9 mouse cellular contexts compared by ENCODE assay signal in genomic region chr9:40757685-40758270, GRCm38 (mm10). TPM values are rescaled to one million over a fixed set of nuclear protein-coding genes. Genes with fewer than 3 reads are reported as not detected.
DNase-seq lines count a peak whose midpoint lies in the region.
"Had no signal": no experiment of that assay in that cellular context is flagged by ENCODE, and none has a peak within 500 bp of the region (broad histone marks: within the 10 kb centered on the region; RNA-seq: fewer than 3 reads in every experiment).

No protein-coding gene starts in this region.

- 12% methylated on average over 22 of the region's 22 CpGs for whole genome bisulfite sequencing in midbrain, embryonic 10.5 days

- peaks cover 3% of the 10 kb centered on the region; the same call in 1 of the 2 replicates for H3K27me3 ChIP-seq in midbrain, embryonic 10.5 days (ENCODE audit: low read depth, poor library complexity, severe bottlenecking)

- H3K4me1 ChIP-seq in midbrain, embryonic 10.5 days = peaks cover 22% of the 10 kb centered on the region

- intact Hi-C loops in left cerebral cortex, postnatal 4 days (cut with DNase I) = loop anchor here (5.0 to 10.0 kb wide), 2 partner anchors 45 to 343 kb away; partner anchors contain the start of gene Hspa8

- peak overlapping the region; percentile 52 for H3K4me3 ChIP-seq in midbrain, embryonic 10.5 days

- peak; percentile 48 for DNase-seq in urinary bladder, postnatal 25 days (ENCODE audit: low spot score)
- no peak for DNase-seq in urinary bladder, adult 2 months (ENCODE audit: low spot score)
- DNase-seq in embryo, embryonic 9.5 days (ENCODE audit: extremely low spot score) = peak; percentile 80
- DNase-seq in heart, adult 18-20 months = peak; percentile 86 to 90
- peak; percentile 66 for DNase-seq in kidney, adult 11 months
- DNase-seq in left cerebral cortex, postnatal 4 days = peak; percentile 87
- peak; percentile 79 for DNase-seq in midbrain, embryonic 10.5 days (ENCODE audit: low spot score)
- DNase-seq in right cerebral cortex, postnatal 36 days (ENCODE audit: low spot score in 2 of 2) = peak; percentile 86 to 92

- H3K27ac ChIP-seq in midbrain, embryonic 10.5 days (replicated peaks) = peak overlapping the region; percentile 77

- no peaks in the 10 kb centered on the region for H3K9me3 ChIP-seq in midbrain, embryonic 10.5 days (replicated peaks)
- H3K9me3 ChIP-seq: G1E had no signal

- no peaks in the 10 kb centered on the region for H3K36me3 ChIP-seq in midbrain, embryonic 10.5 days
- H3K36me3 ChIP-seq: G1E had no signal

RNA-seq across cellular contexts. Expression of gene Hspa8, which starts 43.0 kb away (rescaled TPM):
- polyA plus RNA-seq in urinary bladder, adult 2 months (2012; rRNA removed) = 1,107 and 1,301 TPM in 2 replicates
- 1,000 to 10,000 TPM; 1,743 to 1,808 TPM for total RNA-seq in heart, adult 18-20 months (2021)
- total RNA-seq in left cerebral cortex, postnatal 4 days (2021) = 1,000 to 10,000 TPM; 2,038 to 2,082 TPM
- polyA plus RNA-seq in midbrain, embryonic 10.5 days (2016; fragmentation: Nextera tagmentation; extraction: Ambion mirVana) = 3,165 and 3,904 TPM in 2 replicates
